Mouse (Mus musculus): ENCODE measurements around the gene Gm20809. TPM values are rescaled to one million over a fixed set of nuclear protein-coding genes. Genes with fewer than 3 reads are reported as not detected.
"Not testable (repeated sequence)": the region's sequence is repeated elsewhere in the genome, so short reads cannot be mapped to it uniquely, and the experiment has no call there.

The Gm20809 gene
- not detected in 2 replicates for polyA plus RNA-seq (2012; rRNA removed)

GRCm38 (mm10) chrY:24454757-24455156, at the start of gene Gm20809:
Gm20809 (plus strand) TSS chrY:24455057.
- no CpG with 5 or more reads among the region's 3 CpGs for WGBS
- H3K4me1 ChIP-seq (ENCODE audit: control insufficient read depth, insufficient read depth, insufficient read length); H3K36me3 ChIP-seq (ENCODE audit: control insufficient read depth, insufficient read depth, low read length); H3K27me3 ChIP-seq (ENCODE audit: control insufficient read depth, insufficient read depth, low read length); DNase-seq (ENCODE audit: low read depth in 1 of 2, low spot score in 2 of 2); H3K27ac ChIP-seq (ENCODE audit: insufficient read depth, low read length); H3K4me3 ChIP-seq (ENCODE audit: extremely low read depth, insufficient read depth, insufficient read length): not testable (repeated sequence)

Measured in spleen, adult 2 months (tissue).